Comparison of ENCODE assay signal across 8 mouse cellular contexts in the genomic region with DNA sequence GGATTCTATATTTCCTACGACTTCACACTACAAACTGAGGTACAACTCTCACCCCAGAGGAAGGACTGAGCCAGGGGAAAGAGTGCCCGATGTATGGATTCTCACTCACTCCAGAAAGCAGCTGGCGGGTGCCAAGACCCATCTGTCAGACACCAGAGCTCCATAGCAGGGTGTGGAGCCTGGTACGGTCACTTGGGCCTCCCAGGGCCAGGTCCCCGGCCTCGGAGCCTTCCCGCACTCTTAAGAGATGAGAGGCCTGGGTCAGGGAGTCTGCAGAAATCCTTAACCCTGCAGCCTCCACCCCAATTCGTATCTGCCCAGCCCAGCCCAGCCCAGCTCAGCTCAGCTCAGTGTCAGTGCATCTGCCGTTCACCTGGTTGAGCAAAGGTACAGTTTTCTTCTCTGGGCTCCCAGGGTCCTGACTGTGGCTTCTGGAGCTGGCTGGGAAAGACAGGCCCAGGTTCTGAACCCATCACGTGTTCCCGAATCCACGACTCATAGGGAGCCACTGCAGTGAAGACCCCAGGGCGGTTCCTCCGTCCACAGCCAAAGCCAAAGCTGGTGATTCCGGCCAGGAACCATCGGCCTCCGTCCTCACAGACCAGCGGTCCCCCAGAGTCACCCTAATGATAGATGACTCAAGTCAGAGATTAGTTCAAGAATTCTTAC. TPM values are rescaled to one million over a fixed set of nuclear protein-coding genes. Genes with fewer than 3 reads are reported as not detected.
DNase-seq lines count a peak whose midpoint lies in the region; ATAC-seq and TF ChIP-seq lines count a peak whose summit lies in the region.

No protein-coding gene starts in this region.

- no peak for TF ChIP-seq POLR2A in lung, adult 2 months (IDR thresholded peaks at IDR 0.05; ENCODE audit: borderline replicate concordance, extremely low read depth, low read depth, low read length)

- no peaks in the 10 kb centered on the region for H3K36me3 ChIP-seq in embryonic facial prominence, embryonic 15.5 days
- no peaks in the 10 kb centered on the region for H3K36me3 ChIP-seq in intestine, embryonic 15.5 days
- no peaks in the 10 kb centered on the region for H3K36me3 ChIP-seq in neural tube, embryonic 12.5 days

- H3K9ac ChIP-seq in embryonic facial prominence, embryonic 15.5 days = peak overlapping the region; percentile 59; the same call in 1 of the 2 replicates
- peak overlapping the region; percentile 81 for H3K9ac ChIP-seq in intestine, embryonic 15.5 days
- peak overlapping the region; percentile 76 for H3K9ac ChIP-seq in neural tube, embryonic 12.5 days

- no peak for DNase-seq in lung, adult 2 months
- no peak for DNase-seq in lung, postnatal 25 days (ENCODE audit: low spot score)
- no peak for DNase-seq in thymus, postnatal 25 days
- no peak for DNase-seq in left cerebral cortex, postnatal 4 days

- ATAC-seq in embryonic facial prominence, embryonic 15.5 days (ENCODE audit: insufficient number of reproducible peaks, low FRiP score, low TSS enrichment, low read depth) = no peak
- ATAC-seq in intestine, embryonic 15.5 days = no peak
- no peak for ATAC-seq in neural tube, embryonic 12.5 days (ENCODE audit: low FRiP score, low read depth)
- ATAC-seq in frontal cortex, adult (ENCODE audit: low TSS enrichment) = no peak; the same call in 1 of the 2 replicates

- peak overlapping the region; percentile 82 for H3K27ac ChIP-seq in embryonic facial prominence, embryonic 15.5 days (replicated peaks)
- 0 out of 2 replicates have a peak overlapping the region, but pooled peaks have one; percentile 81 for H3K27ac ChIP-seq in intestine, embryonic 15.5 days
- no peak overlapping the region for H3K27ac ChIP-seq in neural tube, embryonic 12.5 days

- intact Hi-C loops in left cerebral cortex, postnatal 4 days (cut with DNase I) = no loop called here

- no peak for TF ChIP-seq CTCF in lung, adult 2 months (IDR thresholded peaks at IDR 0.05; ENCODE audit: insufficient read depth, low read length)

- H3K27me3 ChIP-seq in embryonic facial prominence, embryonic 15.5 days = no peaks in the 10 kb centered on the region
- H3K27me3 ChIP-seq in intestine, embryonic 15.5 days (replicated peaks) = no peaks in the 10 kb centered on the region
- H3K27me3 ChIP-seq in neural tube, embryonic 12.5 days (replicated peaks) = 0 out of 2 replicates have a peak, but pooled peaks cover 3% of the 10 kb centered on the region

- WGBS in lung, adult 2 months = 57% methylated on average over 18 of the region's 18 CpGs
- WGBS in embryonic facial prominence, embryonic 15.5 days = 51% methylated on average over 18 of the region's 18 CpGs
- 55% methylated on average over 18 of the region's 18 CpGs for WGBS in intestine, embryonic 15.5 days
- 60% methylated on average over 18 of the region's 18 CpGs for WGBS in neural tube, embryonic 12.5 days

- peak overlapping the region; percentile 90 for H3K4me2 ChIP-seq in embryonic facial prominence, embryonic 15.5 days (replicated peaks)
- H3K4me2 ChIP-seq in intestine, embryonic 15.5 days (replicated peaks) = peak overlapping the region; percentile 89
- peak overlapping the region; percentile 93 for H3K4me2 ChIP-seq in neural tube, embryonic 12.5 days (replicated peaks)

- H3K9me3 ChIP-seq in embryonic facial prominence, embryonic 15.5 days (replicated peaks) = no peaks in the 10 kb centered on the region
- no peaks in the 10 kb centered on the region for H3K9me3 ChIP-seq in intestine, embryonic 15.5 days
- H3K9me3 ChIP-seq in neural tube, embryonic 12.5 days = no peaks in the 10 kb centered on the region

- H3K4me1 ChIP-seq in lung, adult 2 months (ENCODE audit: control insufficient read depth, insufficient read depth, low read length) = 0 out of 2 replicates have a peak, but pooled peaks cover 2% of the 10 kb centered on the region
- peaks cover 41% of the 10 kb centered on the region for H3K4me1 ChIP-seq in embryonic facial prominence, embryonic 15.5 days
- peaks cover 31% of the 10 kb centered on the region for H3K4me1 ChIP-seq in intestine, embryonic 15.5 days (replicated peaks)
- peaks cover 17% of the 10 kb centered on the region for H3K4me1 ChIP-seq in neural tube, embryonic 12.5 days

- peak overlapping the region; percentile 60 for H3K4me3 ChIP-seq in lung, adult 2 months (replicated peaks; ENCODE audit: extremely low read depth, low read depth, low read length)
- H3K4me3 ChIP-seq in embryonic facial prominence, embryonic 15.5 days (replicated peaks) = peak overlapping the region; percentile 79
- H3K4me3 ChIP-seq in intestine, embryonic 15.5 days (replicated peaks) = peak overlapping the region; percentile 75
- peak overlapping the region; percentile 67 for H3K4me3 ChIP-seq in neural tube, embryonic 12.5 days

RNA-seq across cellular contexts. Expression of gene Prss8, which starts 6.4 kb away (rescaled TPM):
- polyA plus RNA-seq in lung, adult 2 months (2012; rRNA removed) = 157 and 158 TPM in 2 replicates
- polyA plus RNA-seq in embryonic facial prominence, embryonic 15.5 days (2015; fragmentation: Nextera tagmentation; extraction: Ambion mirVana) = 15.8 and 17.2 TPM in 2 replicates
- polyA plus RNA-seq in intestine, embryonic 15.5 days (2015; fragmentation: Nextera tagmentation; extraction: Ambion mirVana) = 58.5 and 67.5 TPM in 2 replicates
- polyA plus RNA-seq in neural tube, embryonic 12.5 days (2016; fragmentation: Nextera tagmentation; extraction: Ambion mirVana) = 0.58 and 1.1 TPM in 2 replicates
- total RNA-seq in left cerebral cortex, postnatal 4 days (2021) = 1 to 10 TPM in 1 of 2 experiments, under 1 TPM in 1; 0.54 to 1.6 TPM

RNA-seq across cellular contexts. Expression of gene Prss36, which starts 10.2 kb away (rescaled TPM):
- polyA plus RNA-seq in lung, adult 2 months (2012; rRNA removed) = 14.6 and 17.5 TPM in 2 replicates
- polyA plus RNA-seq in embryonic facial prominence, embryonic 15.5 days (2015; fragmentation: Nextera tagmentation; extraction: Ambion mirVana) = 12.1 and 12.2 TPM in 2 replicates
- 8.2 and 9.6 TPM in 2 replicates for polyA plus RNA-seq in intestine, embryonic 15.5 days (2015; fragmentation: Nextera tagmentation; extraction: Ambion mirVana)
- 9.2 and 12.2 TPM in 2 replicates for polyA plus RNA-seq in neural tube, embryonic 12.5 days (2016; fragmentation: Nextera tagmentation; extraction: Ambion mirVana)
- 10 to 100 TPM; 13.5 to 15.5 TPM for total RNA-seq in left cerebral cortex, postnatal 4 days (2021)

RNA-seq across cellular contexts. Expression of gene Kat8, which starts 24.0 kb away (rescaled TPM):
- 10.4 and 12.5 TPM in 2 replicates for polyA plus RNA-seq in lung, adult 2 months (2012; rRNA removed)
- 39.8 and 40.2 TPM in 2 replicates for polyA plus RNA-seq in embryonic facial prominence, embryonic 15.5 days (2015; fragmentation: Nextera tagmentation; extraction: Ambion mirVana)
- 31.7 and 32.3 TPM in 2 replicates for polyA plus RNA-seq in intestine, embryonic 15.5 days (2015; fragmentation: Nextera tagmentation; extraction: Ambion mirVana)
- 50.9 and 51.0 TPM in 2 replicates for polyA plus RNA-seq in neural tube, embryonic 12.5 days (2016; fragmentation: Nextera tagmentation; extraction: Ambion mirVana)
- total RNA-seq in left cerebral cortex, postnatal 4 days (2021) = 10 to 100 TPM; 28.1 to 31.1 TPM

RNA-seq across cellular contexts. Expression of gene Fus, which starts 30.9 kb away (rescaled TPM):
- 221 and 299 TPM in 2 replicates for polyA plus RNA-seq in lung, adult 2 months (2012; rRNA removed)
- 394 and 418 TPM in 2 replicates for polyA plus RNA-seq in embryonic facial prominence, embryonic 15.5 days (2015; fragmentation: Nextera tagmentation; extraction: Ambion mirVana)
- polyA plus RNA-seq in intestine, embryonic 15.5 days (2015; fragmentation: Nextera tagmentation; extraction: Ambion mirVana) = 306 and 315 TPM in 2 replicates
- polyA plus RNA-seq in neural tube, embryonic 12.5 days (2016; fragmentation: Nextera tagmentation; extraction: Ambion mirVana) = 481 and 511 TPM in 2 replicates
- 100 to 1,000 TPM; 504 to 524 TPM for total RNA-seq in left cerebral cortex, postnatal 4 days (2021)

RNA-seq across cellular contexts. Expression of gene Bckdk, which starts 32.5 kb away (rescaled TPM):
- polyA plus RNA-seq in lung, adult 2 months (2012; rRNA removed) = 72.7 and 94.7 TPM in 2 replicates
- 108 and 112 TPM in 2 replicates for polyA plus RNA-seq in embryonic facial prominence, embryonic 15.5 days (2015; fragmentation: Nextera tagmentation; extraction: Ambion mirVana)
- polyA plus RNA-seq in intestine, embryonic 15.5 days (2015; fragmentation: Nextera tagmentation; extraction: Ambion mirVana) = 158 and 180 TPM in 2 replicates
- polyA plus RNA-seq in neural tube, embryonic 12.5 days (2016; fragmentation: Nextera tagmentation; extraction: Ambion mirVana) = 74.1 and 79.1 TPM in 2 replicates
- total RNA-seq in left cerebral cortex, postnatal 4 days (2021) = 10 to 100 TPM; 39.2 to 43.5 TPM
